Mouse (Mus musculus): ENCODE results near the gene Cdc123. TPM values are rescaled to one million over a fixed set of nuclear protein-coding genes. Genes with fewer than 3 reads are reported as not detected.

Gene Cdc123
- total RNA-seq, 2 experiments from 2014 or later: 64.9 to 70.5 TPM

DNA sequence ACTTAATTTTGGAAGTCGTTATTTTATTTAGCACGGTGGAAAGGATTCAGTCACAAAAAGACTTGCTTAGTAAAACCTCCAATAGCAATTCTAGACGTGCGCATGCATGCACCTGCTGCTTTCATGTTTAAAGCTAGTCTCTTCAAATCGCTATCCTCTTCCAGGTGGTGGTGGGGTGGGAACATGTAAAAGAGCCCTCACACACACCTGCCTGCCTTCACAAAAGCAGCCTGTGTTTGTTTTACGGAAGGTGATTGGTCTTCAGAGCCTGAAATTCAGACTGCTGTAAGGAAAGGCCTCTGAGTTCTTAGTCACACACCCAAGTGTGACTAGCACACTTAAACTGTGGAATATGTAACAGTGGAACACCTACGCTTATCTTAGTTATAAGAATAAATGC, 39.7 kb downstream of the Cdc123 start:
- no peak for DNase-seq

- no peak for DNase-seq
Observed at GRCm38 (mm10) chr2:5804440-5805045, 40.4 kb downstream of the Cdc123 start.

GRCm38 (mm10) chr2:5801927-5802590, 42.9 kb downstream of the Cdc123 start:
- no peak for DNase-seq

GRCm38 (mm10) chr2:5801182-5801640, 43.8 kb downstream of the Cdc123 start:
- no peak for DNase-seq

DNA sequence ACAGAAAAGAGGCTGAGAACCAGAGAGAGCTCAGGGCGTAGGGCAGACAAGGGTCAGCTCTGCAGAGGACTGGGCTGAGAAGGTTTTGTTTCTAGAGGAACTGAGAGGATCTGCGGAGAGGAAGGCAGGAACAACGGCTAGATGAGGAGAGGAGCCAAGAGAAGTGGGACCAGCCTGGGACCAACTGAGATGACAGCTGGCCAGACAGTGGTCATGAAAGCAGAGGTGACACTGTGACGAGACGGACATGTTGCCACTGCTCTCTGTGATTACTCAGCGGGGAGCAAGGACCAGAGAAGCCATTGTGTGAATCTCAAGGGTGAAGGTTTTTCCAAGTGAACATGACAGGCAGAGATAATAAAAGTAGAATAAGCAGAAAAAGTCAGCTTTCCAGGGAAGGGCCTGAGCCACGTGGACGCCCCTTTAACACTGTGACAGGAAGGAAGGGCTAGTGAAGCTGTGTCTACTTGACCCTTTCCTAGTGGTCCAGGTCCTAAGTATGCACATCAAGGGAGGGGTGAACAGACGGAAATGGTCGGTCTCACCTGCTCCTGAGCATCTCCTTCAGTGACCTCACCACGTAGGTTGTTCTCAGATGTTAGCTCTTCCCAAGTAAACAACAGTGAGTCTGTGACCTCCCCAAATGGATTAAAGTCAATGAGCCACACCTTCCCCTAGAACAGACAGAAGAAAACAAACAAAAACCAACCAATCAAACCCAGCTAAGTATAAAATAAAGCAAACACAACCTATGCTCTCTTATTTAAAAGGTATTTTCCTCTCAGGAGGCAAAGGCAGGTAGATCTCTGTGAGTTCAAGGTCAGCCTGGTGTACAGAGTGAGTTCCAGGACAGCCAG, 46.9 kb downstream of the Cdc123 start:
- DNase-seq: no peak

DNA sequence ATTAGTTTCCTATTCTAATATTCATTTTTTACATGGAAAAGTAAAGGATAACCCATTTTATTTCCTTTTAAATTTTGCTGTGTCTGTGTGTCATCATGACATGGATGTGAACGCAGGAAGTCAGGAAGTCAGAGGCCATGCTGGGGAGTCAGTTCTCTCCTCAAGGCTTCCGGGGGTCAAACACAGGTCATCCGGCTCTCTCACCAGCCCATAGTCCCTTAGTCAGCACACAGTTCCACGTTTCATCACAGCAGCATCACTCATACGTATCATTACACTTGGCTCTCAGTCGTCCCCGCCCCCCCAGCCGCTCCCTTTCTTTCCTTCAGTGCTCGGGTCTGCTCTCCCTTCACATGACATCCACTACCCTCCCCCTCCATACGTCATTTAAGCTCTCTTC, 51.2 kb downstream of the Cdc123 start:
- DNase-seq: no peak

DNA sequence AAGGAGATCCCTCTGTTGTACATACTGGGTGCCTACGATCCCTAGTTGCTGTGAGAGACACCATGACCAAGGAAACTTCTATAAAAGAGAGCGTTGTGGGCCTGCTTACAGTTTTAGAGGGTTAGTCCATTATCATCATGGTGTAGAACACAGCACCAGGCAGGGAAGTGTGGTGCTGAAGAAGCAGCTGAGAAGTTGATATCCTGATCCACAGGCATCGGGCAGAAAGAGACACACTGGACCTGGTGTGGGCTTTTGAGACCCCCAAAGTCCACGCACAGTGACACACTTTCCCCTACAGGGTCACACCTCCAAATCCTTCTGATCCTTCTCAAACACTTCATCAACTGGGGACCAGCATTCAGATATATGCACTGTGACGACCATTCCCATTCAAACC, 52.9 kb downstream of the Cdc123 start:
- no peak for DNase-seq

GRCm38 (mm10) chr2:5789625-5790160, 55.3 kb downstream of the Cdc123 start:
- DNase-seq: no peak

DNA sequence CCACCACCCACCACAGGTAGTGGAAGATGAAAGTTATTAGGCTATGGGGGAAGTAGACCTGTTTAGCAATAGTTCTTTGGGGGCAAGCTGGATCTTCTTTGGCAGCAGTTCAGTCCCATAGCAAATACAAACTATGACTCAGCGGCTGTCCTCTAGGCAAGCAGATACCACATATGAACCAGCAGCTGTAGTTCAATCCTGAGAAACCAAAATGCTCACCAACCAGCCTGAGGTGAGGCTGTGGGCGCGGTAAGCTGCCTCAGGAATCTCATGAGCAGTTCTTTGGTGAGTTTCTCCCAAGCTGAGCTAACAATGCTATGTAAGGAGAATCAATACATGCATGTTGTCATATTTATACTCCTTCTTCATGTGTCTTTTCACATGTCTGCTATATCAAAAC, 57.6 kb downstream of the Cdc123 start:
- no peak for DNase-seq

DNA sequence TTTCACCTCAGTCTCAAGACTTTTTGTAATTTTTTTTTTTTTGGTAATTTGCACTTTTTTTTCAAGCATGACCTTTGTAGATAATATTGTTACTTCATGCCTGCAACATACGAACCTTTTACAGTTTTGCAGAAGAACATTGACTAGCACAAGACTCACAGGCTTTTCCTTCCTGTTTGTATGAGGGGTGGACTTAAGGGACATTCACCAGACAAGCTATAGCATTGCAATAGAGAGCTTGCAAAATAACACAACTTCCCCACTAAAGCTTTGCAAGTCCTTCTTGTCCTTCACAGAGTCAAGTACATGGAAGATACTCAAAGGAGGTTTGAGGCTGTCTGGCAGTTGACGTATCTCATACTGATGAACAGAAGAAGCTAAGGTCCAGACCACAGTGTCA, 72.5 kb downstream of the Cdc123 start:
- DNase-seq: no peak

GRCm38 (mm10) chr2:5770708-5771241, 74.2 kb downstream of the Cdc123 start:
- peak; percentile 10 for DNase-seq

GRCm38 (mm10) chr2:5769630-5770029, 75.3 kb downstream of the Cdc123 start:
- DNase-seq: no peak

- DNase-seq: no peak
Observed at GRCm38 (mm10) chr2:5768946-5769345, 76.0 kb downstream of the Cdc123 start.

DNA sequence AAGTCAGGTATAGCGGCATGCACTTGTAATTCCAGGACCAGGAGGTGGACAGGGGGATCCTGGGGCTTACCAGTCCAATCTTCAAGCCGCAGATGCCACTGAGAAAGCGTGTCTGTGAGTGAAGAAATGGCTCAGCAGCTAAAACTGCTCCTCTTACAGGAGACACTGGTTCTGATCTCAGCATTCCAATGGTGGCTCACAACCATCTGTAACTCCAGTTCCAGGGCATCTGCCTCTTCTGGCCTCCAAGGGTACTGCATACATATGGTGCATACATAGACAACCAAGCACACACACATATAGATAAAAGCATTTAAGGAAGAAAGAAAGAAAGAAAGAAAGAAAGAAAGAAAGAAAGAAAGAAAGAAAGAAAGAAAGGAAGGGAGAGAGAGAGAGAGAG, 82.9 kb downstream of the Cdc123 start:
- DNase-seq: no peak

GRCm38 (mm10) chr2:5760479-5761008, 84.4 kb downstream of the Cdc123 start:
- DNase-seq: no peak

DNA sequence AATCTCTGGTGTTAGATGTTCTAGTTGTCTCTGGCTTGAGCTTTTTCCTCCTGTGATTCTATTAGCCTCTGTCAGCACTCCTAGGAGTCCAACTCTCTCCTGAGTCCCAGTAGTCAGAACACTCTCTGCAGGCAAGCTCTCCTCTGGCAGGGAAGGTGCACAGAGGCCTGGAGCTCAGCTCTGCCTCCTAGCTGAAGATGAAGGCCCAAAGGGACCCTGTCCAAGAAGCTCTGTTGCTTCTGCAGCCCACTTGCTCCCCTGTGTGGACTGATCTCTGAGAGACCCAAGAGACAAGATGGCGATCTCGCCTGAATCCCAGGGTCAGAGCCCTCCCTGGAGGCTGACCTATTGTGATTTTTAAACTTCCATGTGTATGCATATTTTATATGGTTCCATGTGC, 86.4 kb downstream of the Cdc123 start:
- DNase-seq: no peak

DNA sequence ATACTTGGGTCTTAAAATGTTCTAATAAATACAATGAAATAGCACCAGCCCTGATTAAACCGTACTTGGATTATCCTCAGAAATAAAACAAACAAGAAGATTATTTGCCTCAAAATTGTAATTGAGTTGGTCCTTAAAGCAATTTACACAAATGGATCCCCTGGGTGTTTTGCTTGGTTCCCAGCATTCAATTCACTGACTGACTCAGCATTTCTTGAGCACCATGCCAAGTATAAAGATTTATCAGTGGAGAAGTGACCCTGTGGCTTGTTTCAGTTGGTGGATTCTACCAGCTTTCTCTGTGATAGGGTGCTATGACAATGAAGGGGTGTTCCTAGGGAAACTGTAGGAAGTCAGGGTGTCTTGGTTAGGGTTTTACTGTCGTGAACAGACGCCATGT, 94.1 kb downstream of the Cdc123 start:
- DNase-seq: no peak

DNA sequence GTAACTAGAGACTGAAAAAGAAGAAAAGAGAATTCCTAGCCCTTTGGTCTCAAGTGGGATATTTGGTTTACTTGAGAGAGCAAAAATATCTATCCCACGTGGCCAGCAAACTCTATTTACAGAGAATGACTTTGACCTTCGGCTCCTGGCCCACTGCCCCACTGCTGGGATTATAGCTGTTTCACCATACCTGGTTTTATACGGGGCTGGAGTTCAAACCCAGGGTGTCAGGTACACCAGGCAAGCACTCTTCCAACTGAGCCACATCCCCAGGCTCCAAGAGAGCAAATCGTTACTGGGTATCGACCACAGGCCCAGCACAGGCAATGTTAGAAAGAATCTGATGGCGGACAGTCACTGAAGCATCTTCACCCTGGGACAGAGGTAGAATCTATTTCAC, 95.8 kb downstream of the Cdc123 start:
- no peak for DNase-seq

GRCm38 (mm10) chr2:5747545-5748043, 97.4 kb downstream of the Cdc123 start:
- DNase-seq: no peak

DNA sequence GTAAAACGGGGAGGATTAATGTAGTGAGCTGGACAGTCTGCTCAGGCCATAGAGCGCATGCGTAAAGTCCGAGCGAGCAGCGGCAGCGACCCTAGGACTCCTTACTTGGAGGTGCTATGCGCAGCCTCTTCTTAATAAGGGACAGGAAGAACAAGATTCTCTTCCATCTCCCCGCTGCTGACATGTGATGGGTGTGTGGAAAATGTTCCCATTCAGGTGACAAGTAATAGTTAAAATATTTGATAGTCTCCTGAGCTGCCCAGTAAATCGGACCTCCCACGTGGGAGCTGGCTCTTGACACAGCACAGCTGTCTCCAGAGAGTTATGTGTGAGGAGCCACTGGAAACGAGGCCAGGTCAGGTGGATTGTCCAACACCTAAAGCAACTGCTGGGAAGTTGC, 98.4 kb downstream of the Cdc123 start:
- DNase-seq: no peak

All from gastrocnemius, postnatal 25 days (tissue).